Mouse (Mus musculus) megakaryocyte, adult 5-6 weeks (primary cell): ENCODE data around the gene Mtcl1. TPM values are rescaled to one million over a fixed set of nuclear protein-coding genes. Genes with fewer than 3 reads are reported as not detected.

ENCODE experiments used
- ATAC-seq: 2 replicates; pipeline ENCODE4 v1.8.0; 2016; ENCODE audit warnings: mild to moderate bottlenecking, inconsistent platforms; ENCODE audit not compliant: poor library complexity, severe bottlenecking
- total RNA-seq, 2 experiments: library from RNA; stranded (forward) in 1 of 2; stranded (reverse) in 1 of 2; fragments of 153-499, 151-499 nt in 1 of 2; fragments of 221-1000, 200-1000 nt in 1 of 2; gene quantifications; 2 replicates each; pipeline versions ENCODE4 v1.2.3 to v1.2.4; 2015 to 2017

Gene Mtcl1
- total RNA-seq, 2 experiments from 2014 or later: not detected

DNA sequence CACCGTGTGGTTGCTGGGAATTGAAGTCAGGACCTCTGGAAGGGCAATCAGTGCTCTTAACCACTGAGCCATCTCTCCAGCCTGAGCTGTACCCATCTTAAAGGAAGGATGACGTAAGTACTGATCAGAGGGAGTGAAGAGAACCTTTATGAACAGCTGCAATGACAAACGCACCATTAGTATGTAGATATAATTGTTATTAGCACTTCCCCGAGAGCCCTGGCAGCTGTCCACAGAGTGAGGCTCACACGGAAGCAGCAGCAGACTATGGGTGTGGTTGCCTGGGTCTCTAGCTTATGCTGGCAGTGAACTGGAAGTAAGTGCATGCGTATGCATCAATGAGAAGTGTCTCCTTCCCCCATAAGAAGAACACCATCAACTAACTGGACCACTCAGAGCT is 118.3 kb downstream of the Mtcl1 start:
- ATAC-seq: no peak

DNA sequence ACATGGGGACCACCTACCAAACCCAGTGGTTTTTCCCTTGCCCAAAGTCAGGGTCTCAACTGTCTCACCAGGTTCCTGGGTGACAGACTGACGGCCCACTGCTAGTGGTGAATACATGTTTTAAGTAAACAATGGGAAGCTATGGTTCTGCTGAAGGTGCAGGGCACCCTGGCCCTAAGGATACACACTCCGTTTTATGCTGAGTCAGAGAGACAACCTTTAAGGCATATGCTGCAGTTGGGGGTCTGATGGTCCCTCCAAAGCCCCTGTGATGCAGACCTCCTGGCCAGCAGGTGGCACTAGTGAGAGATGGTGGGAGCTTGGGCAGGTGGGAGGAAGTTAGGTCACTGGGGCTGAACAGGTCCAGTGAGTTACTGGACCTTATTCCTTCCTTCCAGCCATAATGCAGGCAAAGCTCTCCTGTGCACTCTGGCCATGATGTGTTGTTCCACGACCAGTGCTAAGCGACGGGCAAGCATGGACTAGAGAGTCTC is 123.0 kb downstream of the Mtcl1 start:
- no peak for ATAC-seq

DNA sequence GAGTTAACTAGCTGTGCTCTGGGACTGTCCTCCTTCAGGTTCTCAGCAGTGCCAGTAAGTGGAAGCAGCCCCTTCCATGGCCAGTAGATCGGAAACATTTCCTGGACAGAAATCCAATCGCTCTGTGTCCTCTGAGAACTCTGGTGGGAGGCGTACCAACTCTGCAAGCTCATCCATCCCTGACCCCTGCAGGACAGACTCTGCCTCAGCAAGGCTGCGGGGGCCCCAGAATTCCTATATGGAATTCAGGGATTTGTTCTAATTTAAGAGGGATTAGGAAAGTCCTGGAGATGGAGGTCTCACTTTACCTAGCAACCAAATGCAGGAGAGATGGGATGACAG is 123.4 kb downstream of the Mtcl1 start:
- ATAC-seq: no peak

DNA sequence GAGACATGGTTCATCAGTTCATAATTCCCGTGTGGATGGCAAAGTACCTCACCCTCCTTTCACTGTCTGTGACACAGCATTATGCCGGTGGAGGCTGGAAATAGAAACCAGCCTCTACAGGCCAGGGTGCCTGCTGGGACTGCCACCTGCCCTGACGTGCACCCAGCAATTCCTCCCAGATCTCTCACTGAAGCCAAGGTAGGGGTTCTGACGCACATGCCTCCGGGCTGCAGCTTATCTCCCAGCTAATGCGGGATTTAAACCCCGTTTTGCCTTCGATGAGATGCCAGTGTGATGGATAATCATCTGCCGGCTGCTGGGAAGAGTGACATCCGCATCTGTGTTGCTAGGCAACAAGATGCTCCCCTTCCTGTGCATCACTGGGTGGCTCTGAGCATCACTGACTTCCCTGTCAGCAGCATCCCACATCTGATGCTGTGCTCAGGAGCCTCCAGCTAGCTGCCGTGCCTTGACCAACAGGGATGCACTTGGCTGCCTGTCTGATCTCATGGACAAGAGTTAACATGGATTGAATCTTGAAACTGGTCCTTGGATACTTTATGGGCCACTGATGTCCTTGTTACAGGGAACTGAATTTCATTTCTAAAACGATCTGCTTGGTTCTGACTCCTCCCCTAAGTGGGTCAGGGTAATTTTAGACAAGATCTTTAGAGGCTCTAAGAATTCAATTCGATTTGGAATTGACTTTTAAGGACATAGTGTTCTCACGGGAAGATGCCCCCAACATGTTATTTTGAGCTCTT is 123.9 kb downstream of the Mtcl1 start:
- ATAC-seq: no peak

DNA sequence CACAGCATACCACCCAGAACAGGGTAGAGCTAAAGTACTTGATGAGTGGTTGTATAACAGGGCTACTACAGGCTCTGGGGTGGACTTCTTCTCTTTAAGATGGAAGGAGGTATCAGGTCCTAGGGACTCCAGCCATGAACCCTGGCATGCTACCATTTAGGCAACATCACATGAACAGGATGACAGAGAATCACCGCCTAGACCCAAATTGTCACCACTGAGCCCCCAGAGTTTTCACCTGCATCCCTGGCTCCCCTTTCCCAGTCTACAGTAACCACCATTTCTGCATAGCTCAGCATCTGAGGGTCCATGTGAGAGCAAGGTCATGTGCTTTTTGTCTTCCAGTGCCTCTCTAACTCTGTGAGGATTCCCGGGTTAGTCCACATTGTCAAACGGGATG is 124.7 kb downstream of the Mtcl1 start:
- no peak for ATAC-seq

DNA sequence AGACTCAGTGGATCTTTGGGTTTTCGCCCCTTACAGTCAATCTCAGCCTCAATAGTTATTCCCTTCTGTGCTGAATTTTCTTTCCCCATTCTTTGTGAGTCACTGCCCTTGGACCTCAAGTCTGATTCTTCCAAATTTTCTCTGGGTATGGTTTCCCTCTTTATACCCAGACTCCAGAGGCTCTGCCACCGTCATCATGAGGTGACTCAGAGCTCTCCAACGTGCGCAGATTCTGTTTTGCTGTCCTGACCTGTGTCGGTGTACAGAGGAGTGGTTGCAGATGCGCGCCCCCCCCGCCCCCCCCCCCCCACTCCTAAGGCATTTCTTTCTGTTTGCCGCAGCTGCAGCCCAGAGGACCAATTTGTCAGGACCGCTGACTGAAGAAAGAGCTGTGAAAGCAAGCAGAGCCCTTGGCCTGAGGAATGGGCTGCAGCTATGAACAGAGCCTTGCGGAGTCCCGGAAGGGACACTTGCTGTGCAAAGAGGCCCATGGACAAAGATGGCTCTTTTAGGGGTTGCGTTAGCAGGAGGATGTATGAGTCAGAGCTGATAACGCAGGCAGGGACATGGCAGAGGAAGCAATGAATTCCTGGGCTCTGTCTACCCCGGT is 126.8 kb downstream of the Mtcl1 start:
- ATAC-seq: no peak

DNA sequence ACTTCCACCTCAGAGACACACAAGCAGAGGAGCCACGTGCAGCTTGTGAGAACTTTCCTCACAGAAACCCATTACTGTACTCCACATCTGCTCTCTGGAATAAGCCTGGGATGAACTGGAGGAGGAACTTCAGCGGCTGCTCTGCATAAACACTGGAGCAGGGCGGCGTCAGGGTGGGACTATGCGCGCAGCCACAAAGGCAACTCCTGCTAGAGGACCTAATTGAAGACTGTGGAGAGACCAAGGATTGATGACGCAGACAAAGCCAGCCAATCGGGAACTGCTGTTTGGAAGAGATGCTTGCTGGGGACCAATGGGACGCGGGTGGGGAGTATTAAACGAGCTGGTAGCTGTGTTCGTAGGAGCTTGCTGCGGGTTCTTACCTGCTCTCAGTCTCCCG is 127.6 kb downstream of the Mtcl1 start:
- no peak for ATAC-seq

DNA sequence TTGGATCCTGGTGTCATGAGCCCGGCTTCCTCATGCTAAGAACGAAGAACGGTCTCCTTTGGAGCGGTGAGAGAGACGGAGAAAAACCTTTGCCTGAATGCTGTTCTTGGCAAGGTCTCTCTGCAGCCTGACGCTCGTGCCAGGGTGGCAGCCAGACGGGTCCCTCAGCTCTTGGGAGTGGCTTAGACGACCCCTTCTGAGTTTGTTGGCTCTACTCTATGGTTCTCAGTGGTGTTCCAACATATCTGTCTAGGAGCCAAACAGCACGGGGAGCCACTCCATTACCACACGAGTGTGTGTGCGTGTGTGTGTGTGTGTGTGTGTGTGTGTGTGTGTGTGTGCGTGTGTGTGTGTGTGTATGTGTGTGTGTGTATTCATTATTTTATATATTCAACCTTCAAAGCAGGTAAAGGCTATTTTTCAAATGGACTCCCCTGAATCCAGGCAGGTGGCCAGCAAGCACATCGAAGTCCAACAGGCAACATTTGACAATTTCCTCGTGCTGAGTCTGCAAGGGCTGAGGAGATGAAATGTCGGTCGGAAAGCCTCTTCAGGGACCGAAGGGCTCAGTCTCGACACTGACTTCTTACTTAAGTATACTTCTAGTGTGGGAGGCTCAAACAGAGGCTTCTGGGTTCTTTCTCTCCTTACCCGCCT is 128.7 kb downstream of the Mtcl1 start:
- ATAC-seq: no peak

DNA sequence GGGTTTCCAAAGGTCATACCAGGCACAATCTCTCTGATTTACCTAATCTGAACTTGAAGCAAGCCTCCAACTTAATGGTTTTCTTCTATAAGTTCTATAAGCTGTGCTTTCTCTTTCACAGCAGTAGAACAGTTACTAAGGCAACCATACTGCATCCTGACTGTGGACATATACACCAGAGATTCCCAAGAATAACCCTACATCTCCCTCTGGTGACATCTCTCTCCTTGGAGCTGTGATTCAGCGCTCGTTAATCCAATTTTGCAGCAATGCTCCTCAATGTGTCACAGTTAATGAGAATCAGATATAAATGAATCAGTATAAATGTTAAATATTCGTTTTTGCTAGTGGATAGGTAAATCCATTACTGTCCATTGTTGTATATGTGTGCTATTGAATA is 131.5 kb downstream of the Mtcl1 start:
- no peak for ATAC-seq

DNA sequence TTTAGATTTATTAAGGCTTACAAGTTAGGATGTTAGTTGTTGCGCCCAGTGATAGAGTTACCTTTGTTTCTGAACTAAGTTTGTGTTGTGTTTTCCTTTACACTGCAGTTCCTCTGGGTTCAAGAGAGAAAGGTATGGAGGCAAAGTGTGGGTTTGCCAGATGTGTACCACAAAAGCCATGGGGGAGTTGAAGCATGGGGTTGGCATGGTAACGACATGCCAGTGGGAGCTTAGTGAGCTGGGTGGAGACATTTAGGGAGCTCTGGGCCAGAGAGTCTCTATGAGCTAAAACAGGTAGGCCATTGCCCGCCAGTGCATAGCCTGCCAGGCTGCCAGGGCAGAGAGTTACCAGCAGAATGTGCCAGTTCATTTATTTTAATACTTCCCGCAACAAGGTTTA is 132.0 kb downstream of the Mtcl1 start:
- no peak for ATAC-seq

DNA sequence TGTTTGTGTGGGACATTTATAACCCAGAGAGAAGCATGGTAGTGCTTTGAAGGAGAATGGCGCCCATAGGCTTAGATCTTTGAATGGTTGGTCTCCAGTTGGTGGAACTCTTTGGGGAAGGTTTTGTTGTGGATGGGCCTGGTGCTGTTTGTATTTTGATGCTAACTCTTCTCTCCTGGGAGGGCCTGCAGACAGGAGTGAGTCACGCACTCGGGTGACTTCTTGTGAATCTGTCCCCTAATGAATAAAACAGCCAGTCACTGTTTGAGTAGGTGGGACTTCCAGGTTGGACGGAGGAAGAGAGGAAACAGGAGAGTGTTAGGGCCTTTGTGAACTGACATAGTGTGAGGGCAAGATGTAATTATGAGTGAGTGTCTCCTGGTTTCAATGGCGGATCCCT is 132.4 kb downstream of the Mtcl1 start:
- ATAC-seq: no peak

DNA sequence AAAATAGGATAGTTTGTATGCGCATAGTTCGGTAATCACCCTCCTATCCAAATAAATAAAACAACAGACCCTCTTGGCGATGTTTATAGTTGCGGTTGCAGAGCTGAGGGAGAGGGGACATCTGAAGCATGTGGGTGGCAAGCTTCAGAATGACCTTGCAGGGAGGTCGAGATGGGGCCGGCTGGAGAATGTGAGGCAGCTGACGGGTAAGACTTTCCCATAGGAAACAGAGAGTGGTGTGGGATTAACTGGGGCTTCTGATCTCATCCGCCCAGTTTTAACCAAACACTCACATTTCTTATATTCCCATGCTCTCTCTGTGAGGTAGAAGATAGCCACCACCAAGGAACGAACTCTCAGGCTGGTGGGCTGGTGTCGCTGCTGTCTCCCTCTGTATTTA is 134.1 kb downstream of the Mtcl1 start:
- ATAC-seq: no peak

DNA sequence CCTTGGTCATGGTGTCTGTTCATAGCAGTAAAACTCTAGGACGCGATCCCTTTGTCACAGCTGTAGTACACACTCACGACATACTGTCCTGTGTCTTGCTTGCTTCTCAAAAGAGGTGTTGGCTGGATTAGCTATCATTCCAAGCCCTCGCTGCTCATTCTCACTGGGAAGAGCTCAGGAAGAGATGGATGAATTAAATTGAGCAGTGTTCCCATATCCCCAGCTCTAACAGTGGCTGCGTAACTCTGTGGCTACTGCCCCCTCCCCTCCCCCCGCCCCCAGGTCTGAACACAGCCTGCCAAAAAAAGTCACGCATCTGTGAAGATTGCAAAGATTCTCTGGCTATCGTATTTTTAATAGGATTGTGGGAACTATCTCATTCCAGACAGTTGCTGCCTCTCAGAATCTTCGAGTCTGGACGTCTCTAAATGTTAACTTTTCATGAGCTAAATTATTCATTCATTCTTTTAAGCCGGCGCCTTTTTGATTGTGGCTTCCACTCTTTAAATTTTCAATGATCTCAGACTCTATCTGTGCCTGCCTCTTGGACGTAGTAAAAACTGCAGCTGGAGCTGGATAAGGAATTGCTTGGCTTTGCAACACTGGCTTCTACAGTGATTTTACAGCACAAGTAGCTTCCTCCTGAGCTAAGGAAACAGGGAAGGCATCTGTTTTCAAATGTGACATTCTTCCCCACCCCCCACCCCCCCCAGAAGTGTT is 134.8 kb downstream of the Mtcl1 start:
- ATAC-seq: no peak

DNA sequence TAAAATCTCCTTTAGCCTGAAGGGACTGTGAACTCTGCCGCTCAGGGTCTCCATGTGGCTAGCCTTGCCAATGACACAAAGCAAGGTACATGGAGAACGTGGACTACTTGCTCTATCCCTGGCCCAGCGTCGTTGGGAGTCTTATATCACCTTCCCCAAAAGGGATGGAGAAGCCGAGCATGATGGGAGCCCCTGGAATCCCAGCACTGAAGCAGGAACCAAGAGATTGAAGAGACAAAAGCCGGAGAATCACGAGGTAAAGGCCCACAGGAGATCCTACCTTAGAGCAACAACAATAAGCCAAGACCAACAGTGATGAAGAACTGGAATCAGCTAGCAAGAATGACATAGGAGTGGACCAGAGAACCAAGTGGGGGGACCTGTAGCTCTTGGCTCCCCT is 147.6 kb downstream of the Mtcl1 start:
- no peak for ATAC-seq

DNA sequence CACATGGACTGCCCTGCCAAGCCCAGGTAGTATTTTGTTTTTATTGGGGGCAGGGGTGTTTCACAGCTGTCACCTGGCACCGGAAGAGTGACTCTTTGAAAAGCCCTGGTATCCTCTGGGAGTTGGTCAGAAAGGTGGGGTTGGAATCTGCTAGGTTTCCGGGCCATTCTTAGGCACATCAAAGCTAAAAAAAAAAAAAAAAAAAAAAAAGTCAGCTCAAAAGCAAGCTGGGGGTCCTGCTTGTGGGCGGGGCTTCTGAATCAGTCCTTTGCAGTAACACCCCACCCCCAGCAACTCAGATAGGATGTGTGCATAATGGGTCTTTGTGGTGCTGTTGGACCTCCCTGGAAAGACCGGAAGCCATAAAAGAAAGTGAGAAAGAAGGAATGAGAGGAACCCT is 148.3 kb downstream of the Mtcl1 start:
- ATAC-seq: no peak

DNA sequence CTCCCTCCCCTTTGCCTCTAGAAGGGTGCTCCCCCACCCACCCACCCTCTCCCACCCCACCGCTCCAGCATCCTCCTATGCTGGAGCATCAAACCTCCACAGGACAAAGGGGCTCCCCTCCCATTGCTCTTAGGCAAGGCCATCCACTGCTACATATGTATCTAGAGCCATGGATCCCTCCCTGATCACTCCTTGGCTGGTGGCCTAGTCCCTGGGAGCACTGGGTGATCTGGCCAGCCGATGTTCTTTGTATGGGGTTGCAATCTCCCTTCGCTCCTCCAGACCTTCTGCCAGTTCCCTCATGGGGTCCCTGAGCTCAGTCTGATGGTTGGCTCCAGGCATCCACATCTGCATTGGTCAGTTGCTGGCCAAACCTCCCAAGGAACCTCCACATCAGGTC is 151.8 kb downstream of the Mtcl1 start:
- ATAC-seq: no peak

DNA sequence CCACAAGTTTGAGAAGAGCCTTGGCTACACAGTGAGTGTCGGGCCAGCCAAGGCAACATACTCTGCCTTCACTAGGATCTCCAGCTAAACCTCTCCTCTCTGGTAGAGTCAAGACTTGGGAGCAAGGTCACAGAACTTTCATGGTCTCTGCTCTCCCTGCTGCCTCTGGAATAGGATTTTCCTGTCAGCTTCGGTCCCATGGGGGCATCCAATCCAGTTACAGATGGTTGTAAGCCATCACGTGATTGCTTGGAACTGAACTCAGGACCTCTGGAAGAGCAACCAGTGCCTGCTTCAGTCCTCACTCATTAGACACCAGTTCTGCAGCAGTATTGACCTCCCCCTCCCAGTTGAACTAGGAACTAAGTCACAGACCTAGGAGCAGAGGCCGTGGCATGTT is 156.0 kb downstream of the Mtcl1 start:
- ATAC-seq: no peak

DNA sequence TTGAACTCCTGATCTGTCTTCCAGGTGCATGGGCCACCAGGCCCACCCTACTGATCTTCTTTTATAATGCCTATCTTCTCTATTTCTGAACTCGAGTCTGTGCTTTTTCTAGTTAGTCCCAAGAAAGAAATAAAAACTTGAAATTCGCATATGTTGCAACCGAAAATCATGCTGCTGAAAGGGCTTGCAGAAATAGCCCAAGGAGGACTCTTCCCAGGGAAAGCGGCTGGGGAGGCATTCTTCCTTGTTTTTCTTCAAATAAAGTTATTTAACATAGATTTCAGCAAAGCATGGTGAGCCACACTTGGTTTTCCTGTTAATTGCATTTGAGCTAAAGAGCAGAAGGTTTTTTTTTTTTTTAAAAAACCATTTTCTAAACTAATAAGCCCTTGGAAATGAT is 159.7 kb downstream of the Mtcl1 start:
- no peak for ATAC-seq
